Mouse (Mus musculus) MEL-GATA-1-ER (cell line): Measurements from ENCODE around the gene Abhd14a.

Experiments
- DNase-seq: peaks from one replicate; pipeline ENCODE4 v3.0.0-alpha.2; 2012; ENCODE audit warnings: low read depth; ENCODE audit errors: extremely low read depth

The Abhd14a gene

GRCm38 (mm10) chr9:106469776-106470175 is 22.3 kb upstream of the Abhd14a start:
- no peak for DNase-seq

- DNase-seq = no peak
Measured at GRCm38 (mm10) chr9:106469317-106469716, 21.8 kb upstream of the Abhd14a start.

- no peak for DNase-seq
Measured at GRCm38 (mm10) chr9:106467746-106468145, 20.3 kb upstream of the Abhd14a start.

GRCm38 (mm10) chr9:106466721-106467120 is 19.2 kb upstream of the Abhd14a start:
- DNase-seq = no peak

- no peak for DNase-seq
Measured at GRCm38 (mm10) chr9:106465571-106466200, 18.2 kb upstream of the Abhd14a start, which contains the start of gene Gpr62. Gpr62 (minus strand) TSS chr9:106465938.

- DNase-seq = no peak
Measured at GRCm38 (mm10) chr9:106464751-106465541, 17.5 kb upstream of the Abhd14a start.

- no peak for DNase-seq
Measured at GRCm38 (mm10) chr9:106463122-106464063, 15.9 kb upstream of the Abhd14a start.

- DNase-seq = no peak
Measured at GRCm38 (mm10) chr9:106462430-106462800, 14.9 kb upstream of the Abhd14a start.

- DNase-seq = no peak
Measured at GRCm38 (mm10) chr9:106461641-106462429, 14.4 kb upstream of the Abhd14a start.

- no peak for DNase-seq
Measured at GRCm38 (mm10) chr9:106461026-106461415, 13.5 kb upstream of the Abhd14a start.

GRCm38 (mm10) chr9:106460401-106461025 is 13.0 kb upstream of the Abhd14a start:
- no peak for DNase-seq

- DNase-seq = no peak
Measured at GRCm38 (mm10) chr9:106459946-106460345, 12.5 kb upstream of the Abhd14a start.

GRCm38 (mm10) chr9:106457920-106458319 is 10.4 kb upstream of the Abhd14a start:
- DNase-seq = no peak

GRCm38 (mm10) chr9:106457163-106457559 is 9.7 kb upstream of the Abhd14a start:
- DNase-seq = no peak

GRCm38 (mm10) chr9:106456325-106457162 is 9.1 kb upstream of the Abhd14a start:
- DNase-seq = no peak

- no peak for DNase-seq
Measured at GRCm38 (mm10) chr9:106454888-106455681, 7.6 kb upstream of the Abhd14a start.

GRCm38 (mm10) chr9:106454071-106454761 is 6.7 kb upstream of the Abhd14a start:
- no peak for DNase-seq
